Mouse (Mus musculus) spleen, postnatal 36 days (tissue): ENCODE results near the gene Chga.

ENCODE experiments used
- DNase-seq, 2 experiments: peaks; one replicate each; pipeline ENCODE4 v3.0.0; 2022; ENCODE audit warnings: low spot score in 2 of 2, mixed read lengths in 1 of 2

Chga gene

DNA sequence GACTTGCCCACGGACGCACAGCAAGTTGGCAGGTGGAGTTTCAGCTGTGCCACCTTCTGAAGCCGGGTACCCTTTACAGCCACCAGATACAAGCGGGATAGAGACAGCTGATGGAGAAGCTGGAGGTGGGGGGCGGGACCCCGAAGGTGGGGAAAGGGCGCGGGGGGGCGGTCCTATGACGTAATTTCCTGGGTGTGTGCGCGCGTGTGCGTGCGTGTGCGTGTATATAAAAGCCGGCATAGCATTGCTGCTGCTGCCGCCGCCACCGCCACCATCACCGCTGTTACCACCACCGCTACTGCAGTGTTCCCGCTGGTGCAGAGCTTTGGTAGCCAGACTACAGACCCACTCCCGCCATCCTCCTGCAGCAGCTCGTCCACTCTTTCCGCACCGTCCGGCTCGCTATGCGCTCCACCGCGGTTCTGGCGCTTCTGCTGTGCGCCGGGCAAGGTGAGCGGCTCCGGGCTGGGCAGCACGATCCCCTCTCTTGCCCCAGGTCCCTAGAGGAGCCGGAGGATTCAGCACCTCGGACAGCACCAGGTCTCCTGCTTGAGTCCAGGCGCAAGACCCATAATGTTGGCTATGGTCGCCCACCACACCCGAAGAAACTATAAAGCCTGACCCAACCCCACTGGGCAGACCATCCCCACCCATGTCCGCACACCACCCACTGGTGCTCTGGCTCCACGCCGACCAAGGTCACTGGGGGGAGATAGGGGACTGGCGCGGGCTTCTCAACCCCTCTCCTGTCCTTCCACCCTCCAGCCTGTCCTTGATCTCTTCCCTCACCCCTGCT, at the start of gene Chga:
Gene Chga, plus strand, starts transcription at position 249 of the 796 bp plus-strand sequence.
- no peak for DNase-seq

DNA sequence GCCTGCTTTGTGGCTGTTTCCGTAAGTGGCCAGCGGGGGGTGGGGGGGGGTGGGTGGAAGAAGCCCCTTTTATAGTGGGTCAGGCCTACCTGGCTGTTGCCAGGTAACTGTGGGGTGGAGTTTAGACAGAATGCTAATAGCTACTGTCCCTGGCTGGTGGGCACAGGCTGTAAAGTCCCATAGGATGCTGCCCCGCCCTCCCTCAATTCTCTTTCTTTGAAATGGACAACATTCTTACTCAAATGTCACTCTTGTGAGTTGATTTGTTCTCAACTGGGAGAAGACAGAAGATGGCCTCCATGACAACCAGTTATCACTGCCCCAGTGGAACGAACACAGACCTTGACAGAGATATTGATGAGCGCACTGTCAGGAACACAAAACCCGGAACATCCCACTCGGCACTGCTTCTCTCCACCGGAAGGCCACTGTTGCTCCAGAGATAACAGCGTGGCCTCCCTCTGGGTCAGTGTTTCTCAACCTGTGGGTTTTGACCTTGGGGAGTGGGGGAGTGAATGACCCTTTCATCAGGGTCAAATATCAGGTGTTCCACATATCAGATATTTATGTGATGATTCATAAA, 49.5 kb upstream of the Chga start:
- DNase-seq, result no peak

GRCm38 (mm10) chr12:102505949-102506348, 48.8 kb upstream of the Chga start:
- DNase-seq, result no peak

GRCm38 (mm10) chr12:102511363-102511762, 43.4 kb upstream of the Chga start:
- no peak for DNase-seq

GRCm38 (mm10) chr12:102514151-102514550, 40.6 kb upstream of the Chga start:
- no peak for DNase-seq

DNA sequence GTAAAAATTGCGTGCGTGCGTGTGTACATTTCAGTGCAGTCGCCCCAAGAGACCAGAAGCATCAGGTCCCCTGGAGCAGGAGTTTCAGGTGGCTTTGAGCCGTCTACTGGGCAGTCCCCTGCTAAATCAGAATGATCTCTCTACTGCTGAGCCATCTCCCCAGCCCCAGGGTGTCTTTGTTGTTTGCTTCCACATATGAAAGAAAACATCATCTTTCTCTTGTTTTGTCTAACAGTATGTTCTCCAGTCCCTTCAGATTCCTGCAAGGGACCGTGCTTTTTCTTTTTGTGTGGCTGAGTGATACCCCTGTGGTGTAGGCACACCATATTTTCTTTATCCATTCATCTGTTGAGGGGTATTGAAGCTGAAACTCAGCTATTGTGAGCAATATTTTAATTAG, 40.0 kb upstream of the Chga start:
- no peak for DNase-seq

DNA sequence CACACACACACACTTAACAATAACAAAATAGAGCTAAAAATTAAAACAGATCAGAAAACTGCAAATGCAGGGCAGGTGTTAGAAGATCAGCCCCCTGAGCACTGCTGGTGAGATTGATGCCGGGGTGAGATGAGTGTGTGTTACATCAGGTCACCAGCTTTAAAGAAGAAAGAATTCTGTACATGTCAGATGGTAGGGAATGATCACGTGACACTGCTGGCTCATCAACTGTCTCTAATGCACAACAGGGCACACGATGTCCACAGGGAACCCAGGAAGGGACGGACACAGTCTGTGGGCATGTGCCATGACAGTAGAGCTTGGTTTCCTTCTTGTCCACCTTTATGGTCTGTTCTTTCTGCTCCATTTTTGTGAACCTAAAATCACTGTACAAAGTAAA, 38.6 kb upstream of the Chga start:
- DNase-seq, result no peak

- no peak for DNase-seq
Observed at GRCm38 (mm10) chr12:102517647-102518046, 37.1 kb upstream of the Chga start.

DNA sequence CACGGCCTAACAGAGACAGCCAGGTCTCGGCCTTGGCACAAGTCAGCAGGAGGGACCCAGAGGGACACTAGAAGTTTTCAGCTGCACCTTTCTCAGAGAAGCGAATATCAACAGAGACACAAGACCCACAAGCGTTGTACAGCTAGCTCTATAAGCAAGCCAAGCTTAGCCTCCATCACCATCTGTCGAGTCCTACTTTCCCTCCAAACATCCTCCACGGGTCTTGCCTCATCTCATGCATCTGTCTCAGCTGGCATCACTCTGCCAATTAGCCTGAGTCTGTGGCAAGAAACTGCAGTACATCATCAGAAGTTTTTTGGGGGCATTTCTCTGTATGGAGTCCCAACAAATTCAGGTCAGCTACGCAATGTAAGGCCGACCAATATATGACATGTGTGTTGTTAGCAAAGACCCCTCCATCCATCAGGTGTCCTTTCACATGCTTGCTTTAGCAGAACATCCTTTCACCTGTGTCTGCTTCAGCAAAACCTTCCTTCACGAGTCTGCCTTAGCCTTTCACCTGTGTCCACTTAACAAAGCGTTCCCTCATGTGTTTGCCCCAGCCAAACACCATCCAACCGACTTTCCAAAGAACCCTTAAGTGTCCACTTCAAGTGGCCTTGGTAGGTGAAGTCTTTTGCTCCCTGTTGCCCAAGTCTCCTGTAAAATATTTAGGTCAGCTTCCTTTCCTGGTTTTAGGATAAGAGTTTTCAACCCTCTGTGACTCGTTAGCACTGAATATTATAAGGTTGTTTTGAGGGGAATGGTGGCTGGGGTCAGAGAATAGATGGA, 34.6 kb upstream of the Chga start:
- DNase-seq, result no peak

DNA sequence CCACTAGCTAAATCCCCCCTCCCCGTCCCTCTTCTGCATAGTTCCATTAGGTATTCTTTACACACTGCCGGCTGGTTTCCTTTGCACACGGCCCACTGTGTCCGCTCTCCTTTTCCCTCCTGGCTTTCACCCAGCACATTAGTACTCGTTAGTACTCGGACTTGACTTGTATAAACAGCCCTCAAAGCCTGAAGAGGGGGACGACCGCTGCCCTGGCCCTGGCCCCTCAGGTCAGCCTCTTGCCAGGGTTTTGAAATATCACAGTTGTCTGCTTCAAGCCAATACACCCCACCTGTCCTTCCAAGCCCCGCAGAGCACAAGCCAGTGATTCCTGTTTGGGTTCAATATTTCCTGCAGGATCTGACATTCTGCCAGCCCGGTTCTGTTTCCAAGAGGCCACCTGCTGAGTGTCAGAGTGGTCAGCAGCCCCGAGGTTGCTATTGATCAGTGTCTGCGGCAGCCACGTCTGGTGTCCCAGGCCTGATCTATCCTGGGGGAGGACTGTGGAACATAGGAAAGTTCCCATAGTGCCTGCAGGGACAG, 32.9 kb upstream of the Chga start:
- DNase-seq, result no peak

DNA sequence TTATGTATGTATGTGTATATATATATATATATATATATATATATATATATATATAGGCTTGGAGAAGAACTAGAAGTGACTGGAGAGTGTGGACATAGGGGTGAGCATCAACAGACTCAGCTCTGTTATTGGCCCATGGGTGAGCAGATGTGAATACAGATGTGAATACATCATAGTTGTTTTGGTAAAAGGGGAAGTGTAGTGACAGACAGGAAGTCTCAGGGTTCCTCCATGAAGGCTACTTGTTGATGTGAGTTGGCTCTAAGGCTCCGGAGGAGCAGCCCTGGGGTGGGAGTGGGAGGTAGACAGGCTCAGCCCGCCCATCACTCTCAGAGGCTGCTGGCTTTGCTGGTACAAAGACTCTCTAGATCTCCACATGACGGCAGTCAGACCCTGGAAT, 30.6 kb upstream of the Chga start:
- peak in 1 of 2 experiments; percentile 8 for DNase-seq

DNA sequence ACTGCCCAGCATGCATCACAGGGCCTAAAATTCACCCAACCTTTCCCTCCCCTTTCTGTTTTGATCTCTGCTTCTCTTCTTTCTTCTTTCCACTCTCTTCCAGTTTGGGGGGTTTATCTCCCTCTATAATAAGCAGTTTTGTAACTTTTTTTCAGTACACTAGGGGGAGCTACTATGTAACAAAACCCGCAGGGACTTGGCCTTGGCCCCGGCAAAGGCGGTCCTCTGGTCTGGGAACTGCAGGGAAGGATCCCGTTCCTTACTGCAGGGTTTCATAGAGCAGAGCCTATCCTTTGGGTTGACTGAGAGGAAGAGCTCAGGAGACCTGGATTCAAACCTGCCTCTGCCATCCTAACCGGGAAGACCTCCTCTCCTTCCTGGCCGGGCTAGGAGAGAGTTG, 30.0 kb upstream of the Chga start:
- no peak for DNase-seq

- DNase-seq, result no peak
Observed at GRCm38 (mm10) chr12:102527989-102528388, 26.8 kb upstream of the Chga start.

DNA sequence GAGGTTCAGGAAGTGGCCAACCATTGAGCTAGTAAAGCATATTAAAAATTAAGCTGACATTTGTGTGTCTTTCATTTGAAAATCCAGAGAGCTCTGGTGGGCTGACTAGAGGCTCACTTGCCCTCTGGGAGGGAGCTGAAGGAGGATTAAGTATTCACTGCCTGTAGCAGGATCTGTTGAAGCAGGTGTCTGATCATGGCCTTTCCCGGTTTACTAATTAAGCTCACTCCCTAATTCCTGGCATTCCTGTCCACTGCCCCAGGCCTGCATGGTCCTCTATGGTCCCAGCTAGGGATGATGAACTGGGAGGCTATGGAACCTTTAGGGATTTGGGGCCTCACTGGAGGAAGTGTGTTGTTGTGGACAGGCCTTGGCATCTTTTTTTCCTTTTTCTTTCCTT, 19.0 kb upstream of the Chga start:
- DNase-seq, result no peak

DNA sequence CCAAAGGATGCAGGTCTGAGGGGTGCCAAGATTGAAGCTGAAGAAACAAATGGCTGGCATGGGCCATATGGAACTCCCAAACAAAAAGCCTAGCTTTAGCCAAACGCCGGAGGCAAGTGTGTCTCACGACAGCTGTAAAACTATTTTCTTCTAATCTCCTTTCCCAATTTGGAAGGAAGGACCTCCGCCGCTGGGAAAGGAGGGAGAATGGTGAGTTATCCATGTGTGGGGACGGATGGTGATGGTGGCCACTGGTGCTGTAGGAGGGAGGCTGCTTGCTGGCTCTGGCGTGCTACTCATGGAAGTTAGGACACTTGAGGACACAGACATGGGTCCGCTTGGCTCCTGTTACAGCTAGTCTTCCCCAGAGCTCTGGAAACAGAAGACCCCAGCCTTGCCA, 14.5 kb upstream of the Chga start:
- no peak for DNase-seq

DNA sequence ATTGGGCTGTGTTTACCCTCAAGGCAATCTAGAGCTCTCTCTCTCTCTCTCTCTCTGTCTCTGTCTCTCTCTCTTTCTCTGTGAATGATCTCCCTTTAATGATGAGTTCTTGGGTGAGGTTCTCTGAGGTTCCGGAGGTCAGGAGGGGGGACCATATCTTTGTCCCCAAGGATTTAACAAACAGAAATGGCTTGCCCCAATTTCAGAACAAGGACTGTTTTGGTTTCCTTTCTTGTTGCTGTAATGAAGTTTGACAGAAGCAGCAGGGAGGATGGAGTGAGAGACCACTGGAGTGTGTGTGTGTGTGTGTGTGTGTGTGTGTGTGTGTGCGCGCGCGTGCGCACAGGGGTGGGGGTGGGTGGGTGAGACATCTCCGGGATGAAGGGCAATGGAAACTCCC, 13.6 kb upstream of the Chga start:
- no peak for DNase-seq

DNA sequence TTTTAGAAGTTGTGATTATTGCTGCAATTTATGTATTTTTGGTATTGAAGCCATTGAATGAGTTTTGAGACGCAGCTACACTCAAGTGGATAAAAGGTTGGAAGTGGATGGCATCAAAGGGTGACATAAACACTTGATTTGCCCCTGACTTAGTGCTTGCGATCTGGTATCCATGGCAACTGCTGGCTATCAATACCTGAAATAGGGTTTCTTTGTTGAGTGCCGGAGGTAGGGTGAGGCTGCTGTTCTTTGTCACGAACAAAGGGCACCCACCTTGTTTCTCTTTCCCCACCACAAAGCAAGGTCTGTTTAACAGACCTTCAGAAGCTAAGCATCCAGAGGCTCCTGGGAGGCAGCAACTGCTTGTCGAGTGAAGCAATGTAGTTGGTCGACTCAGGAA, 9.6 kb upstream of the Chga start:
- no peak for DNase-seq

DNA sequence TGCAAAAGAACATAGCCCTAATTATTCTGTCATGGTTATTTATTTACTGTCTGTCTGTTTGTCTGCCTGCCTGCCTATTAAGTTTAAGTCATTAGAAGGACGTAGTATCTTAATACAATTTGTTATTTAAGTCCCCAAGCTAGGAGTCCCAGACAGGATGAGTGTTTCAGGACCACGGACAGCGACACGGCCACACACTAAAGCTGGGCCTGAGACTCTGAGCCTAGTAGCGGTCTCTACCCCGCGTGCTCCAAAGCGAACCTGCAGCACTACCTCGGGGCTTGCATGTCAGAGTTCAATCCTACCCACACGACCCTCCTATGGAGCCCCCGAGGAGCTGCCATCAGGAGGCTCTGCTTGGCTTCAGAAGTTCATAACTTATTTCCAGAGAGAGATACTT, 4.2 kb upstream of the Chga start:
- DNase-seq, result peak; percentile 22 to 32

- no peak for DNase-seq
Observed at GRCm38 (mm10) chr12:102551186-102551585, 3.6 kb upstream of the Chga start.

- no peak for DNase-seq
Observed at GRCm38 (mm10) chr12:102552001-102552400, 2.8 kb upstream of the Chga start.

- DNase-seq, result no peak
Observed at GRCm38 (mm10) chr12:102553705-102554275, 979 bp upstream of the Chga start.

DNA sequence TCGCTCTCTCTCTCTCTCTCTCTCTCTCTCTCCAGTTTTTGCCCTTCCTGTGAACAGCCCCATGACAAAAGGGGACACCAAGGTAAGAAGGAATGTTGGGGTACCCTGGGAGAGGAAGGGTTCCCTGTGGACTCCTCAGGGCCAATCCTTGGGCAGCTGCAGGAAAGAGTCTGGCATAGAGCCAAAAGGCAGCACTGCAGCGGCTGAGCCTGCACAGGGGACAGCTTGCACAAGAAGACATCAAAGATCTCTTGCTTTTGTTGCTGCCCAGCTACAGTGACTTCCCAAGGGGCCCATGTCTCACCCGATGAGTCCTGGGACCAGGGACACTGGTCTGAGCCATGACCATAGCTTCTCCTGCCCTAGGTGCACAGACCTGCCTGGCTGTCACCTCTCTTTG, 1.1 kb downstream of the Chga start:
- DNase-seq, result no peak
